Mouse (Mus musculus) cerebellum, postnatal 10 days (tissue): ENCODE results near the gene Trpm7.

Experiments
- DNase-seq, 2 experiments: peaks; one replicate each; pipeline ENCODE4 v3.0.0; 2021; ENCODE audit warnings: mixed read lengths in 2 of 2

Trpm7 gene

DNA sequence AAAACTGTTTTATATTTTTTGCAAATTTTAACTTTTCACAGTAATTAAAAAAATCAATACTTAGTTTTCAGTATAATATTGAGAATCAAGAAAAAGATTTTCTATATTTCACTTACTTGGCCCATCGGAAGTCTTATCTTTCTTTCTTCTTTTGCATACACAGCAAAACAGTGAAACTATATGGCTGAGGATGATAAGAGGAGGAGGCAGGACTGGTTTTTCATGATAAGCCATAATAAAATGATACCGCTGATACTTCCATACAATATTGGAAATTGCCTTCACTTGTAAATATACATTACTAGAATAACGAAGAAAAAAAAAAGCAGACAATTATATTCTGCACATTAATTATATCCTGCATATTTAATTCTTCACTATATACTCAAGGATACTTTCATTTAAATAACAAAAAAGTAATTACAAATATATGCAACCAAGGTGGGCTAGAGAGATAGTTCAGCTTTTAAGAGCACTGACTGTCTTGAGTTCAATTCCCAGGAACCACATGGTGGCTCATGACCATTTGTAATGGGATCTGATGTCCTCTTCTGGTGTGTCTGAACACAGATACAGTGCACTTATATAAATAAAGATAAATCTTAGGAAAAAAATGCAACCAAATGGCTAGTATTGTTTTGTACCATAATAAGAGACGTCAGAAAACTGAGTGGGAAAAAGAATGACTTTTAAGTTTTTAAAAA is 59.2 kb downstream of the Trpm7 start:
- no peak for DNase-seq

DNA sequence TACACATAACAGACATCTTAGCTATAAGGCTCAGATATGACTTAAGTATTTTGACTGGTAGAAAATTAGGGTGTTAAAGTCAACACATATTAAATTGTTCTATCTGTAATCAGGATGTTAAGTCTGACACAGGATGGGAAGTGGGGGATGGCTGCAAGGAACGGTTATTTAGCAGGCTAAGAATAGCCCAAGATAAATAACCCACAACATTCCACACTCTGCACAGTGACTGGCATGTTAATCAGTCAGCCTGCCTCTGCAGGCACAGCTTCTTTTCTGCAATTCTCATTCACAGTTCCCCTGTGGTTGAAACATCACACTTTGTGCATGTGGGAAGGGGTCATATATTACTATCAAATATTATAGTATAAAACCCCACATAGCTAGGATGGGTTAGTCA is 60.2 kb downstream of the Trpm7 start:
- no peak for DNase-seq

DNA sequence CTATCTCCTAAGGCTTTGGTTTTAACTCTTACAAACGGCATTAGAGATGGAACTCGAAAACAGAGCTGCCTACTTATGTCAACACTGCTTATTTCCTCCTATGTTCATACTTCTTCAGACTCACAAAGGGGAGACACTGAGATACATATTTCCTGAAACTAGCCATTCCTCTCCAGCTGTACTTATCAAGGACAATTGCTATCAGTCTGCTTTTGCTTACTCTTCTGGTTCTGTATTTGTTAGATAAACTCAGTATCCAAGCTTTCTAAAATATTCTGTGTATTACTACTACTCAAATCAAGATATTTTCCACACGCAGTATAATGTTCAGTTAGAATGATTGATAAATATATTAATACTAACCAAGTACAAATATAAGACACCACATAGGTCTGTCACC is 74.0 kb downstream of the Trpm7 start:
- DNase-seq = no peak

DNA sequence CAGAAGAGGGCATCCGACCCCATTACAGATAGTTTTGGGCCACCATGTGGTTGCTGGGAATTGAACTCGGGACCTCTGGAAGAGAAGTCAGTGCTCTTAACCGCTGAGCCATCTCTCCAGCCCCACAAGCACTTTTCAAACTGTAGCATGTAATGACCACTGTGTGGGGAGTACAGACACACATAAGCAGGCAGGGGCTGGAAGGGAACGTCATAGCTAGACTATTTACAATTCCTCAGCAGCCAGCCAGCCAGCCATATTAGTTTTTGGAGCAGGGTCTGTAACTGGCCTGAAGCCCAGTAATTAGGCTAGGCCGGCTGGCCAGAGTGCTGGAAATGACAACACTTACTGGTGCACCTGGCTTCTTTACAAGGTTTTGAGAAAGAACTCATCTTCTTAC is 77.6 kb downstream of the Trpm7 start:
- peak in 1 of 2 experiments; percentile 4 for DNase-seq

DNA sequence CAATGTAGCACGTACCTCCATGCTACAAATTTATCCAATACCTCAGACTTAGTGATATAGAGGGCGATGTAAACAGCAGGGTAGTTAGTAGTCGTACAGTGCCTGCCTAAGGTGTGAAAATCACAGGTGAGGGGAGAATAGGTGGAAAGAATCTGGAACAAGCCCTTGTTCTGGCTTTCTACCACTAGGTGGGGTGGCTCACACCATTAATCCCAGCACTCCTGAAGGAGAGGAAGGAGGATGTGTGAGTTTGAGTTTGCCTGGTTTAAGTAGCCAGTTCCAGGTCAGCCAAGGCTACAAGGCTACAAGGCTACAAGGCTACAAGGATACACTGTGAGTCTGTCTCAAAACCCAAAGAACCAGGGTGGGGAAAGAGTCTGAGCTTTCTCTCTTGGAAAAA is 80.3 kb downstream of the Trpm7 start:
- peak in 1 of 2 experiments; percentile 5 for DNase-seq

DNA sequence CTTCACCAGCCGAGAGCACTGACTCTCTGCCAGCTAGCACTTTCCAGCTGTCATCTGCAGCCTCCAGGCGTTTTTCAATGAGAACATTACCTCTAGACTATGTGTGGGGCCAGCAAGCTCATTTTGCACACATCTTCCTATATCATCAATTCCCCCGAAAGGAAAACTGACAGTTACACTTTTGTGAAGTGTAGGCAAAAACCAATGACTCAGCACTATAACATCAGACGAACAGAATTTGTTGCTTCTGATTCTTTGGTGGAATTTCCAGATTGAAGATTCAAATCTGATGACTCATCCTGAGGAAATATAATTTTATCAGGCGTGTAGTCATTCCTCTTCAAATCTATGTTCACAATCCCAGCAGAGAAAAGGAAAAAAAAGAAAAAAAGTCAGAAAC is 83.4 kb downstream of the Trpm7 start:
- DNase-seq = no peak

DNA sequence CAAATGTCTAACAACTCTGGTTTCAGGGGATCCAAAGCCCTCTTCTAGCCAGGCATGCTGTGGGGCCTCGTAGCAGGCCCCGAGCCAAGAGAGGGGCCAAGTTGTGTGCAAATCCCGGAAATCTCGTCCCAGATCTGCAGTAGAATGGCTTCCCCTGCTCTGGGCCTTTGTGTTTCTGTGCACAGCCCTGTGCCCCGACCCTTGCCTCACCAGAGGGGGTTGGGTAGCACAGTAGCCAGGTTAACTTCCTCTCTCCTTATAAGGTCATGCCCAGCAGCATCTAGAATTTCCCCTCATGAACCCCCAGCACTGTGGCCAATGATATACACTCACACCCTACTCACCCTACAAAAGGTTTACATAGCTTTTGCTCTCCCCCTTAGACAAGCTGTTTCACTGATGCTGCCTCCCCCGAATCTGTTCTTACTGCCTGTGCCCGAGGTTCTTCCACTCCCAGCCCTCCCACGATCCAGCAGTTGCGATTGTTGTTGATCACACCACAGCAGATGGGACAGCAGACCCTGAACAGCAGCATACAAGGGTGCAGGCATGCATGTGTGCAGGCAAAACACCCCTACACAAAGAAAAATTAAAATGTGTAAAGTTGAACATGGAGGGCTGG is 88.2 kb downstream of the Trpm7 start:
- DNase-seq = no peak

DNA sequence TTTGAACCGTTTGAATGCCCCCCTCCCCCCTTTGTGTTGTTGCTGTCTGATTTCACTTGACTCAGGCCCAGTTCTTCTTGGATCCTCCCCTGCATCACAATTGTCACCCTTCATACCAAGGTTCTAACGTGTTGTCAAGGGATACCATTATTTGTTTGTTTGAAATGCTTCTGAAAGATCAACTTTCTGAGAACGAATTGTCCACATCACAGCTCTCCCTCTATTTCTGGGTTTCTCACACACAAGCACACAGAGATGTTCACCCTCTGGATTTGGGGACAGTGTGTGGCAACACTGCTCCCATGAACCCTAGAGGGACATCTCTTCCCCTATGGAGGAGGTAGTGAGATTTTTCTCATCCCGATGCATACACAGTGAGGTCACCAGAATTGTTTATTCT is 92.7 kb downstream of the Trpm7 start, which contains the start of gene Usp50:
TSS of gene Usp50 (minus strand) at position 101 of the 400 bp plus-strand sequence.
- DNase-seq = no peak

DNA sequence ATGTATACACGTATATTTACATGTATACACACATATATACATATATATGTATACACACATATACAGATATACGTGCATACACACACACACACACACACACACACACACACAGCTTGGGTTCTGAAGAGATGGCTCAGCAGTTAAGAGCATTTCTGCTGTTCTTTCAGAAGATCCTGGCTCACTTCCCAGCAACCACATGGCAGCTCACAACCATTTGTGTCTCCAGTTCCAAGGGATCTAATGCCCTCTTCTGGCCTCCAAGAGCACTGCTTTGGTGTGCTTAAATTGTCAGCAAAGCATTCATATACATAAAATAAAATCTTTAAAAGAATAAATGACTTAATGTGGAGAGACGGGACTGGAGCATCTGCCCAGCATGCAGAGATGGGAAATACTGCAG is 93.6 kb downstream of the Trpm7 start:
- DNase-seq = peak; percentile 89 to 92

DNA sequence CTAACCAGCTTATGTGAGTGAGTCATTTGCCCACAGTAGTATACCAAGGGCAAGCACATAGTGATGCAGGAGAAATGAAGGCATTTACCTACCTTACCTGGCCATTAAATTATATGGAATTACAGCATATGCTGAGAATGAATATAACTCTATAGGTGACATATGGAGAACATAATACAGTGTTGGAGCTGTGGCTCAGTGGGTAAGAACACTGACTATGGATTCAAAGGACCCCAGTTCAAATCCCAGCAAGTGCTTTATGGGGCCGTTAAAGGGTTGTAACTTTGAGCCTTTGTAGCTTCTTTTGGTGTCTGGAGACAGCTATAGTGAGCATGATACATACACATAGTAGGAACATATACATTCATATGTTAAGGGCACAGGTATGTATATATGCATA is 94.6 kb downstream of the Trpm7 start:
- no peak for DNase-seq

DNA sequence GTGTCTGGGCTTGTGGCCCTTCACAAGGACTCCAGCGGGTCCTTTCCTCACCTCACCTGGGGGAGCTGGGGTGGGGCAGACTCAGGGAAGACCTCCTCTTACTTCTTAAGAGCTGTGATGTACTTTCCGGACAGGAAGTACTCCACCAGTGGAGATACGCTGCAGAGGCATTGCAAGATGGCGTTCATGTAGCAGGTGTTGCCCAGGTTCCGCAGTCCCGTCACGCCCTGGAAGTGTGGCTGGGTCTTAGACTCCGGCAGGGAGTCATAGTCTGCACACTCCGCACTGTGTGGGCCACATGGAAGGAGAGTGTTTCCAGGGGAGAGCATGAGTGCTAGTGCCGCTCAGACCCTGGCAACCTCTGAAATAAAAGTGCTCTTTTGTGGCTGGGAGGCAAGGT is 95.7 kb downstream of the Trpm7 start:
- no peak for DNase-seq

DNA sequence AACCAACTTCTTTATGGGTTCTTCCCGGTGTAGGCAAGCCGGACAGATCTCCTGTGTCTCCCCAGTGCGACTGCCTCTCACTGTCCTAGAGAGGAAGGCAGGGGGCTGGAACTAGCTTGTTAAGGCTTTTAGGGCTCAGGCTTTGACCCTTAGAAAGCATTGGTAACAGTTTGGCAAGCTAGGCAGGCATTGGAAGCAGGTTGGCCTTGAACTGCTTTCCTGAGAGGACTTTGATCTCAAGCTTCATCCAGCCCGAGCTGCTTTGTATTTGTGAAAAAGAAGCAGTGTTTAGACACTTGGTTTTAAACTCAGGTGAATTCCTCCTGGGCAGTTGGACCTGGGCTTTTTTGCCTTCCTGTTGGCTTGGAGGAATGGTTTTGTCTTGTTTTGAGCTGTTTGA is 97.2 kb downstream of the Trpm7 start:
- DNase-seq = no peak

DNA sequence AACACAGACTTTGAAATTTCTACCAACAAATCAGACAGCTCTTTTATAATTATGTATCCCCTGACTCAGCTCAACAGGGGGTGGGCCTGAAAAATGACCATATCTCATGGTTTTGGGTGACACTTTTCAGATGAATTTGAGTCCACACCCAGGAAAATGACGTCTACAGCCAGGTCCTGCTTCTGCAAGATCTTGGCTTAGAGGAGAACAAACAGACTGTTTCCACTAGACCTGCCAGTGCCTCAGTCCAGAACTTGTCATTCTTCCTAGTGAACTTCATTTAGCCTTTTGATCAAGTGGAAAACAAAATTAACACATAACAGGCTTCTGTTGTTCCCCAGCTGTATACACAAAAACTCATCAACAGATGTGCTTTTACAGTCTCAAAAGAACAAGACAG is 99.6 kb downstream of the Trpm7 start:
- no peak for DNase-seq

DNA sequence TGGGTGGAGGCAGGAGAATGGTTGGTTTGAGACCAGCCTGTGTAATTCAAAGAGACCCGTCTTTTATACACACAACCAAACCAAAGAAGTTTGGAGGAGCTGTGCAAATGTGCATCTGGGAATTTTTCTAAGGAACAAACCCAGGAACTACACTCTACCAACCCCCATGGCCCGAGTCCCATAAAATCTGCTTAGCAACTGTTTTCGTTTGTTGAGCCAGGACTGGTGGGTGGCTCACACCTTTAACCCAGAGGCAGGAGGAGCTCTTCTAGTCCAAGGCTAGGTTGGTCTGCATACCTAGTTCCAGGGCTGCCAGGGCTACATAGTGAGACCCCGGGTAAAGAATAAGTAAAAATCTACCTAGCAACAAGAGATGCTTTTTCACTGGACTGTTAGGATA is 100.1 kb downstream of the Trpm7 start:
- no peak for DNase-seq

DNA sequence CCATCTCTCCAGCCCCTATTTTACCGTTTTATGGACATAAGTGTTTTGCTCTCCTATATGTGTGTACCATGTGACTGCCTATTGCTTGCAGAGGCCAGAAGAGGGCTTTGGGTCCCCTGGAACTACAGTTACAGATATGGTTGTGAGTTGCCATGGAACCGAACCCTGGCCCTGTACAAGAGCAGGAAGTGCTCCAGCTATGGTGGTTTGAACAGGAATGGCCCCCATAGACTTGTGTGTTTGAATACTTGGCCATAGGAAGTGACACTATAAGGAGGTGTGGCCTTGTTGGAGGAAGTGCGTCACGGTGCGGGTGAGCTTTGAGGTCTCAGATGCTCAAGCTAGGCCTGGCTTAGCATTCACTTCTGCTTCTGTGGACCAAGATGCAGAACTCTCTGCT is 103.8 kb downstream of the Trpm7 start:
- DNase-seq = no peak

DNA sequence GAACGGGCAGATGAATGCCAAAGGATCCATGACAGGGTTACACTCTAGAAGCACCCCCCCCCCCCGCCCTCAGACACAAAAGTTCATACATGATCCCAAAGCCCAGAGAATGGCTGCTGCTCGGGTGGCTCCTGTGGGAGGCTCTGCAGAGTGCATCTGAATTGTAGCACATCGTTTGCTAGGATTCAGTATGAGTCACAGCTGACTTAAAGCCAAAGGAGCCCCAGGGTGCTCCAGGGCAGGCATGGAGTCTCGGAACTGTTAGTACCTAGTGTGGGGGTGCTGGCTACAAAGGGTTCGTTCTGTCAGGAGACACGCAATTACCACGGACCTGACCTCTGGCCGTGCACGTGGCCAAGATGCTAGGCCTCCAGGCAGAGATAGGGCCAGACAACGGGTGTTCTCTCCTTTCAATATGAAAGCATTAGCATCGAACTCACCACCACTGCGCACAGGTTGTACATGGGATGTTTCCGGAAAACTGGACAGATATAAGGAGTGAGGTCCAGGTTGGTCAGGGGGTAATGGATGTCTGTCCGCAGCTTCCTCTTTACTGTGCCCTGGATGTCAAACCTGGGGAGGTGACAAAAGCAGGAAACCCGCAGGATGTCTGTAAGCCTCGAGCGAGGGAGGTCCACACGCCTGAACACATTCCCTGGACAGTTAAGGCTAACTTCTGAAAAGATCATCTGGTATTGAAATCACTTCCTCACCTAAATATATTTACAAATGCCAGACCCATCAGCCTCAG is 106.4 kb downstream of the Trpm7 start:
- DNase-seq = peak; percentile 5 to 12

DNA sequence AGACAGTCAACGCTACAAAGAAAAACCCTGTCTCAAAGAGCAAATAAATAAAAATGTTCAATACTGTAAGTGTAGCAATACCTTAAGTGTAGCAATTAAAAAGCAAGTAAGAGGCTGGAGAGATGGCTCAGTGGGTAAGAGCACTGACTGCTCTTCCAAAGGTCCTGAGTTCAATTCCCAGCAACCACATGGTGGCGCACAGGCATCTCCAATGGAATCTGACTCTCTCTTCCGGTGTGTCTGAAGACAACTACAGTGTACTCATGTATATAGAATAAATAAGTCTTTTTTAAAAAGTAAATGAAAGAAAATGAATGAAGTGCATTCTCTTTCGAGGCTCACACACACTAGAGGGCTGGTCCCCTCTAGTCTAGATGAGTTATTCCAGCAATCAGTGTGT is 107.8 kb downstream of the Trpm7 start:
- DNase-seq = peak; percentile 9 to 17

DNA sequence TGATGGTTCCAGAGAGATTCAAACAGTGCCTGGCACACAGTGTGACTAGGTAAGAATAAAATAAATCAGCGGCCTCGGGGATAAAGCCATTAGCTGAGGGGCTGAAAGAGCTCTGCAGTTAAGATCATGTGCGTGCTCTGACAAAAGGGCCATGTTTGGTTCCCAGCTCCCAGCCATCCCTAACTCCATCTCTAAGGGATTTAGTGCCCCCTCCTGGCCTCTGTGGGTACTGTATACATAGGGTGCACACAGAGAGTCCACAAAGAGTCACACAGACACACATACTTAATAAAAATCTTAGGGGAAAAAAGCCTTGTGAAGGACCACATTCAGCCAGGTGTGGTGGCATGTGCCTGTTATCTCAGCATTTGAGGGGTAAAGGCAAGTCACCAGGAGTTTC is 108.4 kb downstream of the Trpm7 start:
- DNase-seq = peak in 1 of 2 experiments; percentile 16

DNA sequence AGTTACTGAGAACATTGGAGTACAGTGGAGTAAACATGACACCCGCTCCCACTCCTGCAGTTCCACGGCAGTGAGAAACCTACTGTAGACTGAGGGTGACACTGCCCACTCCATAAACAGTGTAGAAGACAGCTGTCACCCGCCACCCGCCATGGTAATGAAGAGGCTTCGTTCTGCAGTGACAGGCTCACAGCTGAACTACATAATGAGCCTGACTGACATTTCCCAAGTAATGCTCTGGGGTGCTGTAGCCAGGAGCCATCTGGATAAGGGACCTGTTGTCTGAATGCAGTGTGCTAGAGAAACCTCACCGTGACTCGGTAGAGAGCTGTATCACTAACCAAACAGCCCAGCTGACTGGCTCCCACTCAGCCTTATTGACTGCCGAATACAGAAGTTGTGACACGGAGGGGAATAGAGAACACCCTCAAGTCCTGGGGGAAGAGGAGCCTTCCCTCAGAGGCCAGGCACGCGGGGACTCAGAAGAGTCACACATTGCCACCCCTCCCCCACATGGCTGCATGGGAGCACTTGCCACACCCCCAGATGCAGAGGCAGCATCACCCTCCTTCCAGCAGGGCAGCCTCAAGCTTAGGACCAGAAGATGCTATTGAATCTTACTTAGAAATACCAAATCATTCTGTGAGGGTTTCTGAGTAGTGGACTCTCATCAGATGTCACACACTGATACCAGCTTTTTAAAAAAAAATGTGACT is 110.0 kb downstream of the Trpm7 start:
- peak; percentile 10 to 14 for DNase-seq

DNA sequence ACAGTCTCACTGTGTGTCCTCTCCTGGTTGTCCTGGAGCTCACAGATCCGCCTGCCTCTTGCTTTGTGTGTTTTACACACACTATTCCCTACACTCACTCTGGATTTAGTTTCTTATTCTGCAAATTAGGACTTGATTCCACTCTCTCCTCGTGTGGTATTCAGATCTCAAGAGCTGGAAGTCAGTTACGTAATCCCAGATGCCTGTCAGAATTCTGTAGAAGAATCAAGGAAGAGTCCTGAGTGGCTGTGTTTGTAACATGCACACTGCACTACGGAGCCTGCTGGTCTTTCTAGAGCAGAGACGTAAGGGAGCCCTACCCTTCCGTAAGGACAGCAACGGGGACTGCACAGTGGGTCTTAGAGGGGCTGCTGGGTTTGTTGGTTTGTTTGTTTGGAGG is 116.7 kb downstream of the Trpm7 start:
- no peak for DNase-seq

DNA sequence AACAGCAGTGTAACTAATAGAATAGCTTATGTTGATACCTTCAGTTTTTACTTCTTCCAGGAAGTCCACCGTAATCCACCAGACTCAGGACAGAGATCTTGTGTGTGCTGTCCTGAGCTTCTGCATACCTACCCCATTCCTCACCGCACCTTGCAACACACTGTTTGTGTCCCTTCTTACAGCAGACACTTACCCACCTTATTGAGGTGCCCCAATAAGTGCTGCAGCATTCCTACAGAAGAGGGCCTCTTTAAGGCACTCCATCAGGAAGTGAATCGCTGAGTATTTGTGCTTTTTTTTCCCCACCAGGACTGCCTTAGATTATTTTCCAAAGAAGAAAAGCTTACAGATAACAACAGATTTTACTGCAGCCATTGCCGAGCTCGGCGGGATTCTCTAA is 120.4 kb downstream of the Trpm7 start:
- DNase-seq = no peak

DNA sequence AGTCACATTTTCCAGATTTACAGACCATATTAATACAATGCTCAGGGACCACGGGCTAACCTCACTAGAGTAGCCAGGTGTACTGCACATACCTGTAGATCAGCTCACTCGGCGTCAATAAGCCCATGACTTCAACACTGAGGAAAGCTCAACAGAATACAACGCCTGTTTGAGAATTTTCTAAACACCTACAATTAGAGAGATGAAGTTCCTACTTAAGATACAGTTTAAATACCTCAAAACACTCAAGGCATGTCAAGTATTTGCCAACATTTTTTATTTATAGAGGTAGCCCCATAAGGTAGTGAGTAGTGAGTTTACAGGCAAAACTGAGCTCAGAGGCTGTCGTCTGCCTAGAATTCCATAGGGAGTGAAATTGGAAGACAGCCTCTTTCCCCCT is 132.6 kb downstream of the Trpm7 start:
- DNase-seq = no peak
